Mouse (Mus musculus) cerebellum, adult 8-10 months (tissue): ENCODE measurements around the gene Pdxk.
"Not testable (repeated sequence)": the region's sequence is repeated elsewhere in the genome, so short reads cannot be mapped to it uniquely, and the experiment has no call there.

ENCODE experiments used
- DNase-seq: peaks from one replicate; pipeline ENCODE4 v3.0.0; 2022

Pdxk gene

DNA sequence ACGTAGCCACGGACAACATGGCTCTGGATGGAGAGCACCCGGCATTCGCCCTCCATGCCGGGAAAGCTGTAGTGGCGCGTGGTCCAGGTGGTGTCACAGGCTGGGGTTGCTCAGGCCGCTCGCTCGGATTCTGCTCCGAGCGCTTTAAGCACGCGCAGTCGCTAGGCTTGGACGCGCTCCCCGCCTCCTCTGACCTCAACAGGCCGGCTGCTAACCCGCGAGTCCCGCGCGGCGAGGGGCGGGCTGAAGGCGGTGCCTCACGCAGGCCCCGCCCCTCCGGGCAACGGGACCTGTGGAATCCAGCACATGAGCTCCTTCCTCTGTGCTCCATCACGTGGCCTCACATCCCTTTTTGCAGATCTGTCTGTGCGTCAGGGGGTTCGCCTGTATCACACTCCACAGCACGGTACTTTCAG is at the start of gene Pdxk:
Pdxk (minus strand) TSS at position 184 of the 416 bp plus-strand sequence.
- DNase-seq, result peak; percentile 94

DNA sequence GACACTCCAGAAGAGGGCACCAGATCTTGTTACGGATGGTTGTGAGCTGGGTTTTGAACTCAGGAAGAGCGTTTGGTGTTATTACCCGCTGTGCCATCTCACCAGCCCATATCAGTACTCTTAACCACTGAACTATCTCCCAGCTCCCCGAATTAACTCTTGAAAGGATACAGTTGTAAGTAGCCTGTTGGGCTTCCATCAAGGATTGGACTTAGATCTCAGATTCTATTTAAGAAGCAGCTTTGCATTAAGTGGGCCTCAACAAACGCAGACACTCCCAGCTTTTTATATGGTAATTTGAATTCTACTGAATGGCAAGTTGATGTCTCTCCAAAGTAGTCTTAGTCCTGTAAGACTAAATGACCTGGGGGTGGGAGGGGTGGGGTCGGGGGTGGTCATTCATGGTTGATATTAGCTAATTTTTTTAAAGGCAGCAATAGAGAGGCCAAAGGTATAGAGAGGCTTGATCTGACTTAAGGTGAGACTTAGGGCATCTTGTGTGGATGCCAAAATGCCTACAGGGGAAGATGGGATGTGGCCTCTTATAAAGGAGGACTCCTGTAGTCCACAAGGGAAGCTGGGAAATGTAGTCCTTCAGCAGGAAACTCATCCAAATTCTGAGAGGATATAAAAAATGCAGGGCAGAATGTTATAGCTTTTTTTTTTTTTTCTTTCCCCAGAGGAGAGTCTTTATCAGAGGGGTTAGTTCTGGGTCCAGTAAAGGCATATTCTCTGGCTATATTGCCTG is 38.4 kb upstream of the Pdxk start:
- DNase-seq, result no peak

DNA sequence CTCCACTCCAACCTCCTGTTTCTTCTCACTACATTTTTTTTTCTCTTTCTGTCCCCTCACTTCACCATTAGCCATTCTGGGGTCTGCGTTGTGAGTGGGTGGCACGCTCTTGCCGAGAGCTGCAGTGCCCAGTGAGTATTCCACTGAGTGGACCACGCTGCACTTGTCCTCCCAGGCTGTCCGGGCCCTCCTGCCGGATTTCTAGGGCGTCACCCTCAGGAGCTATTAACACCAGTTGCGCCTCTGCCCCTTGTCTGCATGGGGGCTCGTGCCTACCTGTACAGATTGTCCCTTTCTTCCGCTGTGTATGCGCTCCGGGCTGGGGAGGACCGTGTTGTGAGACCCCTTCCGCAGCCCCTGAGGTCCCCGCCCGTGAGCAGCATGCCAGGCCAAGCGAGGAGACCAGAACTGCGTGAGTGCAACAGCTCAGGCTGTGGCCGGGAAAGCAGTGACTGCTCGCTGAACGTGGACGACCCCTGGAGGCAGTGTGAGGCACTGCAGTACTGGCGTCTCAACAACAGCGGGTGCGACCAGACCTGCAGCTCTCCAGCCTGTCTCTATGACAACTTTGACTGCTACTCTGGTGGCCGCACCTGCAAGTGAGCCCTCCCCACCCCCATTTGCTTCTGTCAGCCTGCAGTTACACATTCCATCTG is 22.8 kb upstream of the Pdxk start:
- DNase-seq, result peak; percentile 76

DNA sequence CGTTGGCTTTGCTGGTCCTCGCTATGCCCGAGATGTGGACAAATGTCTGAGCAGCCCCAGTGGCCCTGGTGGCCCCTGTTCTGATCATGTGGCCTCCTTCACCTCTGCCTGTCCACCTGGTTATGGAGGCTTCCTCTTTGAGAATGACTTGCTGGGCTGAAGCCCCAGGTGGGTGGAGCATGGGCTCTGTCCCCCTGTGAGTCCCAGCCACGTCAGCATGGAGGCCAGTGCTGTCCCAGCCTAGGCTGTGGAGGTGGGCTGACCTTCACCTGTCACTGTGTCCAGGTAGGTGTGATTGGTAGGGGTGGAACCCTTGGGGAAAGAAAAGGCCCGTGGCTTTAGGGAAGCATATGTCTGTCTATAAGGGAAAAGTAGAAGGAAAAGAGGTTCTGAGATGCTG is 22.1 kb upstream of the Pdxk start:
- no peak for DNase-seq

- not testable (repeated sequence) for DNase-seq
Observed at GRCm38 (mm10) chr10:78485369-78485768, 20.6 kb upstream of the Pdxk start.

- peak; percentile 34 for DNase-seq
Observed at GRCm38 (mm10) chr10:78481928-78482499, 17.2 kb upstream of the Pdxk start.

- no peak for DNase-seq
Observed at GRCm38 (mm10) chr10:78480954-78481927, 16.5 kb upstream of the Pdxk start.

DNA sequence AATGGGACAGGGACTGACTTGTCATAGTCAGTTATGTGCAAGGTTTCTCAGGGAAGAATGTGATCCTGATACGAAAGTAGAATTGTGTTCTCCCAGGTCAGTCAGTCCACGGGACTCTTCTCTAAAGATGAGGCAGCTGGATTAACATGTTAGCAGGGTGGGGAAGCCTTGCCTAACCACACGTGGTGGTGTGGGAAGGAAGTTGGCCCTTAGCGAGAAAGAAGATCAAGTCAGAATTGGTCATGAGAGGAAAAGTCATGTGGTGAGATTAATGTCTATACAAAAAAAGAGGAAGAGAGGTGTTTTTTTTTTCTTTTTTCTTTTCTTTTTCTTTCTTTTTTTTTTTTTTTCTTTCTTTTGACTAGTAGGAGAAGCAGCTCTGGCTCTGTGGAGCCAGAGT is 12.0 kb upstream of the Pdxk start:
- DNase-seq, result no peak

DNA sequence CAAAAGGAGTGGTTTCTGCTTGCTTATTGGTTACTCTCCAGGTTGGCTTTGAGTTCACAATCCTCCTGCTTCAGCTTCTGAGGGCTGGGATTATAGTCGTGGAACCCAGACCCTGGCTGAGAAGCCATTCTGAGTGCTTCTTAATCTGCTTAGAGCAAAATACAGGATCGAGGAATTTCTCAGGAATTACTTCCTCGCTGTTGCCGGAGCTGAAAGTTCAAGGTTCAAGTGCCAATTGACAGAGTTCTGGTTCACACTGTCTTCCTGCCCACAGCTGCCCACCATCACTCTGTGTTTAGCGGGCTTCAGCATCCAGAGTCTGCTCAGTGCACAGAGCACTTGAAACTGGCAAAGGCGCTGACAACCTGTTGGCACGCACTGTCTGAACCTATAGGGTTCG is 10.0 kb upstream of the Pdxk start:
- no peak for DNase-seq

DNA sequence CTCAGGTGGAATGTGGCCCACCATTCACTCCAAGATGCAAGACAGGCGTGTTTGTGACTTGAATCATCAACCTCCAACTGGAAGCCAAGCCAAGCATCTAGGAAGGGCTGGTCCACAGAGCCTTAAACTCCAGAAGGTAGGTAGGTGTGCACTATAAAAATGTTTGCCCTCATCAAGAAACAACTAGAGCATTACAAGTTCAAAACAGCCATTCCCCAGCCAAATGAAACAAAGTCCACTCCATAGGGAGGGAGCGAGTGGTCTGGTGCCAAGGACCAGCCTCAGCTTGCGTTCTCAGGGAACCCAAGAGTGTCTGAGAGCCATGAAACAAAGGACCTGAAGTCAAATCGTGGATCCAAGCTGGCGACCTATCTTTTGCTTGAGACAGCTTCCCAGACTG is 8.7 kb upstream of the Pdxk start:
- no peak for DNase-seq

DNA sequence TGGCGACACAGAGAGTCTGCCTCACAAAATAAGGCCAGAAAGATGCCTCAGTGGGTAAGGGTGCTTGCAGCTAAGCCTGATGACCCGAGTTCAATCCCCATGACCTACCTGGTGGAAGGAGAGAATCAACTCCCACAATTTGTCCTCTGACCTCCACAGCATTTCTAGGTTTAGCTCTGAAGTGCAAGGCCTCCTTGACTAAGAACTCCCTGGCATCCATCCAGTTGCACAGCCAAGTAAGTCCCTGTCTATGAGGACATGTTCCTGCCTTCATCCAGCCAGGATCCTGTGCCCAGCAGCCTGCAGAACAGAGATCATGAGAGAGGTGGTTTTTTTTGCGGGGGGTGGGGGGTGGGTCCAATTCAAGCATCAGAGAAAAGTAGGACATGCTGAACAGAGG is 7.3 kb upstream of the Pdxk start:
- DNase-seq, result no peak

DNA sequence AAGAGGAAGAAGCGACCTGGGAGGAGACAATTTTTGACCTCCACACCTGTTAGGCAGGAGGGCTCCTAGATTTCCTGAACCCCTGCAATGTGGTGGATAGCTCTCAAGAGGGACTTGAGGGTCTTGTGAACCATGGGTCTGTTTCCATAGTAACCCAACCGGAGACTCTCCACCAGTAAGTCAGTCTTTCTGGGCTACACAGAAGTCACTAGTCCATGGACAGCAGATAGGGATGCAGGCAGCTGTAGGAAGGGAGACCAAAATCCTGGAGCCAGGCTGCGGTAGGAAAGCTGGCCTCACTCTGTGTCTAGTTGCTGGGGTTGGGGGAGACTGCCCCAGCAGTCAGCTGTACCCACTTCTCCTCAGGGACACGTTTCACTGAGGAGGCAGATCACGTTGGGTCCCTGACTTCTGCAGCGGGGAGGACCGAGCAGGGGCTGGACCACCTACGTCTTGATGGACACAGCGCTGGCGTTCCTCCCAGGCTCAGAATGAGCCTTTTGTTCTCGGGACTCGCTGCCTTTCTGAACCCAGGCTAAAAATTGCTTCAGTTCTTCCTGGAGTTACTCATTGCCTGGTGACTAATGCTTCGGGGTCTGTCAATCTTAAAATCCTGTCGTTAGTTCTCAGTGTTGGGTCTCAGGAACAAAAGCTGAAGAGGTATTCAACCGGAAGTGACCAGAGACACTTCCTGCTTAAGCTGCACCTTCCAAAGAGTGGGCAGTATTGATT is 6.0 kb upstream of the Pdxk start:
- no peak for DNase-seq

- no peak for DNase-seq
Observed at GRCm38 (mm10) chr10:78467761-78468310, 3.1 kb upstream of the Pdxk start.

GRCm38 (mm10) chr10:78466647-78467046 is 1.9 kb upstream of the Pdxk start:
- DNase-seq, result no peak

DNA sequence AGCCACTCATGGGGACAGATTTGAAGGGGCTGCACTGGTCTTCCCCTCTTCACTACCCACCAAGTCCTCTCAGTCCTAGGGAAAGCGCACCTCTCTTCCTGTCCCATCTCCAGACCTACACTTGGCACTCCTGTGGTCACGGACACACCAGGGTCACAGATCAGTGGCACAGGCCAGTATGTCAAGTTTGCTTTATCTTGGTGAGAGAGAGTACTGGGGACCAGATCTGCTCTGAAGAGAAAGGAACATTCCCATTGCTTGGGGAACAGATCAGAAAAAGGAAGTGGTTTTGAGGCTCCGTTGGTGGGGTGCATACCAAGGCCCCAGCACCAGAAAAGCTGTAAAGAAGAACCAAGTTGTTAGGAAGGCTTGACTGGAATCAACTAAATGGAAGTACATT is 697 bp upstream of the Pdxk start:
- DNase-seq, result no peak

GRCm38 (mm10) chr10:78464201-78464791 is 479 bp downstream of the Pdxk start:
- DNase-seq, result no peak

GRCm38 (mm10) chr10:78463769-78464167 is 1.0 kb downstream of the Pdxk start:
- no peak for DNase-seq

DNA sequence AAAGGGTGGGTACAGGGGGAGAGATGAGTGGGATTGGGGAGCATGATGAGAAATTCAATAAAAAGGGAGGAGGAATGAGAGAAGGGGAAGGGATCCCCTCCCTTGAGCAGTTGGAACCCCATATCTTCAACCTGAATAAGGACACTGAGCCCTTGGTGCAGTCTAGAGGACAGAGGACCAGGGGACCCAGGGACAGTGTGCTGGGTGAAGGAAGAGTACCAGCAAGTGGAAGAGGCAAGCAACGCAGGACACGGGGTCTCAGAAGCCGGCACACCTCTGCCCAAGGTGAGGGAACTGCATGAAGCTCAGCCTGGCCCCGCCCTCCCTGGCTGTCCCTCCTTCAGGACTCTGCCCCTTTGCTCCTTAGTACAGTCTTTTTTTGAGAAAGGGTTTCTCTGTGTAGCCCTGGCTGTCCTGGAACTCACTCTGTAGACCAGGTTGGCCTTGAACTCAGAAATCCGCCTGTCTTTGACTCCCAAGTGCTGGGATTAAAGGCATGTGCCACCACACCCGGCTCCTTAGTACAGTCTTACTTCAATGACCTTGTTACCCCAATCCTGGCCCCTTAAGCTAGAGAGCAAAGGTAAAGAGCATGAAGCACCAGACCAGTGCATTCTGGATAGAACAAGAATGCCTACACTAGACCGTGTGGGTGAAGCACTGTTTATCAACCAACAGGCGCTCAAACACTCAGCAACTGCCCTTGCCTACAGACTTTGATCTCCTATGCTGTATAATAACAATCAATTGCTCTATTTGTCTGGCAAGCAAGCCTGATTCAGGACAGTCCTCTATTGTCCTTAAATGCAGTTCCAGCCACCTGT is 1.6 kb downstream of the Pdxk start:
- DNase-seq, result no peak

- DNase-seq, result no peak
Observed at GRCm38 (mm10) chr10:78461767-78462166, 3.0 kb downstream of the Pdxk start.

DNA sequence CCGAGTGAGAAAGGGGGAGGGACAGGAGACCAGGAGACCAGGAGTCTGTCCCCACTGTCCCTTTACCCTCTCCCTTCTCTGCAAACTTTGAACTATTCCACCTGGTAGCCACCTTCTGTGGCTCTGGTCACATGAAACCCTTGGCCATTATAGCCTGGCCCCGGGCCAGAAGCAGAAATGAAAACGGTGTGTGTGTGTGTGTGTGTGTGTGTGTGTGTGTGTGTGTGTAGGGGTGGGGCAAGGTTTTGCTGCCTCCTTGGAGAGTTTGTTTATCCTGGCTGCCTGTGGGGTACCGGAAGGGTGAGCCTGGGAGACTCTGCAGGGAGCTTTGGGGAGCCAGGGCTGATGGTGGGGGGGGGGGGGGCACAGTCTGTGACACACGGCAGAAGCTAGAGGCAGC is 4.3 kb downstream of the Pdxk start:
- no peak for DNase-seq
